Mouse (Mus musculus) bone marrow, adult 2 months (tissue): Measurements from ENCODE around the gene Olfr826.

ENCODE experiments used
- CTCF ChIP-seq: fragments of 200-500 bp; IDR thresholded peaks from 2 replicates; pipeline ENCODE4 v1.5.1; 2011; ENCODE audit warnings: low read length, control low read depth; ENCODE audit not compliant: control insufficient read depth, insufficient read depth
- POLR2A ChIP-seq: fragments of 200-500 bp; IDR thresholded peaks from 2 replicates; pipeline ENCODE4 v1.6.1; 2011; ENCODE audit warnings: low read depth, mild to moderate bottlenecking, control low read depth, low read length, borderline replicate concordance; ENCODE audit not compliant: control insufficient read depth

DNA sequence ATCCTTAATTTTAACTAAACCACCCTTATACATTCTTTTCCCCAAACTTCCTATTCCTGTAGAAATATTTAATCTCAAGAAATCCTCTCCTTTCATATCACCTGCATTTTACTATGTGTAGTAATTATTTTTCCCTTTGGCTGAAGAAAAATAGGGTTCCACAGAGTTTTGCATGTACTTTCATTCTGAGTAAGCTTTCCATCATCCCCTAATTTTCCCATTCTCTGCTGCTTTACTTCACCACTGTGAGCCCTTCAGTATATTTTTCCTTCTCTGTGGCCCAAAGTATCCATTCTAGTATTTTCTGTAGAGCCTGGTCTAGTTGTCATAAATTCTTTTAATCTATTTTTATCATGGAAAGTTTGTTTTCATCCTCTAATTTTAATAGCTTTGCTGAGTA, 49.2 kb downstream of the Olfr826 start:
- TF ChIP-seq CTCF (no peak), POLR2A (no peak)
